Mouse (Mus musculus): ENCODE data around the gene Abcb1b. TPM values are rescaled to one million over a fixed set of nuclear protein-coding genes. Genes with fewer than 3 reads are reported as not detected.
A peak's percentile ranks its signal among the peaks of the same experiment; 100 is the strongest.

Gene Abcb1b
- polyA plus RNA-seq, 1 experiment from 2014 or later = 0.89 TPM

- H3K36me3 ChIP-seq = peaks cover 83% of the 10 kb centered on the region
- H3K27me3 ChIP-seq (replicated peaks) = no peaks in the 10 kb centered on the region
- no peaks in the 10 kb centered on the region for H3K9me3 ChIP-seq (replicated peaks)
- H3K4me2 ChIP-seq = no peak overlapping the region
- no peak for ATAC-seq
- peaks cover 7% of the 10 kb centered on the region; the same call in 1 of the 2 replicates for H3K4me1 ChIP-seq
- WGBS (ENCODE audit: insufficient replicate concordance) = 72% methylated on average over 6 of the region's 6 CpGs
- H3K4me3 ChIP-seq = no peak overlapping the region
- no peak overlapping the region for H3K27ac ChIP-seq
- H3K9ac ChIP-seq = no peak overlapping the region
Measured at GRCm38 (mm10) chr5:8902141-8902817, 104.3 kb downstream of the Abcb1b start.

- H3K4me2 ChIP-seq = no peak overlapping the region
- 82% methylated on average over 6 of the region's 6 CpGs for whole genome bisulfite sequencing (ENCODE audit: insufficient replicate concordance)
- H3K27ac ChIP-seq = 0 out of 2 replicates have a peak overlapping the region, but pooled peaks have one; percentile 11
- no peak overlapping the region for H3K9ac ChIP-seq
- H3K4me3 ChIP-seq = no peak overlapping the region
- no peaks in the 10 kb centered on the region for H3K4me1 ChIP-seq
- no peak for ATAC-seq
- H3K36me3 ChIP-seq = peaks cover 86% of the 10 kb centered on the region
- H3K27me3 ChIP-seq (replicated peaks) = no peaks in the 10 kb centered on the region
- no peaks in the 10 kb centered on the region for H3K9me3 ChIP-seq (replicated peaks)
Measured at GRCm38 (mm10) chr5:8904539-8904938, 106.6 kb downstream of the Abcb1b start.

- Histone ChIP-seq H3K9me3 (replicated peaks) (no peaks in the 10 kb centered on the region), H3K27me3 (replicated peaks) (no peaks in the 10 kb centered on the region), H3K4me3 (no peak overlapping the region), H3K36me3 (peaks cover 83% of the 10 kb centered on the region), H3K9ac (no peak overlapping the region), H3K27ac (no peak overlapping the region), H3K4me1 (no peaks in the 10 kb centered on the region), H3K4me2 (no peak overlapping the region)
- 63% methylated on average over 8 of the region's 8 CpGs for WGBS (ENCODE audit: insufficient replicate concordance)
- no peak for ATAC-seq
Measured at GRCm38 (mm10) chr5:8911567-8912198, 113.7 kb downstream of the Abcb1b start.

Other genes with a start within 250 kb of the Abcb1b start
- 0.39 and 0.41 TPM in 2 replicates for gene Rundc3b, start 175.2 kb upstream of the Abcb1b start, polyA plus RNA-seq (2016; fragmentation: Nextera tagmentation; extraction: Ambion mirVana)
- 0.26 and 0.27 TPM in 2 replicates for gene Abcb1a, start 138.1 kb upstream of the Abcb1b start, polyA plus RNA-seq (2016; fragmentation: Nextera tagmentation; extraction: Ambion mirVana)
- gene Abcb4, start 95.6 kb downstream of the Abcb1b start, polyA plus RNA-seq (2016; fragmentation: Nextera tagmentation; extraction: Ambion mirVana) = 37.8 and 40.1 TPM in 2 replicates
- gene Crot, start 199.2 kb downstream of the Abcb1b start, polyA plus RNA-seq (2016; fragmentation: Nextera tagmentation; extraction: Ambion mirVana) = 30.1 and 31.4 TPM in 2 replicates

All from liver, embryonic 12.5 days (tissue).